Mouse (Mus musculus) ES-E14 (cell line): ENCODE data around the gene Cpne8. TPM values are rescaled to one million over a fixed set of nuclear protein-coding genes. Genes with fewer than 3 reads are reported as not detected.

Experiments used
- DNase-seq: peaks from one replicate; pipeline ENCODE4 v3.0.0-alpha.2; 2013; ENCODE audit warnings: low read depth, low spot score
- H3K27ac ChIP-seq: 2 replicates; pipeline ENCODE4 v1.5.1; 2012; ENCODE audit warnings: low read depth, mild to moderate bottlenecking, low read length, moderate library complexity, mixed read lengths; ENCODE audit not compliant: poor library complexity, insufficient read depth, severe bottlenecking
- H3K36me3 ChIP-seq: 2 replicates; pipeline ENCODE4 v1.6.1; 2012; ENCODE audit warnings: mild to moderate bottlenecking, low read length, moderate library complexity, mixed read lengths; ENCODE audit not compliant: control insufficient read depth, poor library complexity, insufficient read depth, severe bottlenecking
- H3K4me1 ChIP-seq, 2 experiments: fragments of 150-350 bp in 1 of 2; sonication (generic) in 1 of 2; 2 replicates each; pipeline ENCODE4 v1.6.1; 2012; ENCODE audit warnings: low read length in 2 of 2, mild to moderate bottlenecking in 1 of 2, mixed read lengths in 1 of 2; ENCODE audit not compliant: control insufficient read depth in 2 of 2, insufficient read depth in 2 of 2, poor library complexity in 1 of 2
- H3K4me3 ChIP-seq, 2 experiments: fragments of 150-350 bp in 1 of 2; sonication (generic) in 1 of 2; 2 replicates each; pipeline ENCODE4 v1.5.1; 2012; ENCODE audit warnings: low read length in 2 of 2, low read depth in 1 of 2, mild to moderate bottlenecking in 1 of 2, mixed read lengths in 1 of 2; ENCODE audit not compliant: insufficient read depth in 1 of 2, poor library complexity in 1 of 2, severe bottlenecking in 1 of 2
- H3K9ac ChIP-seq: 2 replicates; pipeline ENCODE4 v1.6.1; 2012; ENCODE audit warnings: low read depth, mild to moderate bottlenecking, low read length, mixed read lengths; ENCODE audit not compliant: poor library complexity, insufficient read depth, severe bottlenecking
- H3K9me3 ChIP-seq: fragments of 150-350 bp; sonication (generic); 2 replicates; pipeline ENCODE4 v1.6.1; 2012; ENCODE audit warnings: low read depth, mild to moderate bottlenecking, low read length; ENCODE audit not compliant: control insufficient read depth, insufficient read depth
- CHD2 ChIP-seq: IDR thresholded peaks from 2 replicates; pipeline ENCODE4 v1.6.1; 2014; ENCODE audit warnings: mild to moderate bottlenecking, low read depth, low read length, inconsistent platforms
- HCFC1 ChIP-seq: IDR thresholded peaks from 2 replicates; pipeline ENCODE4 v1.6.1; 2012; ENCODE audit warnings: low read length, inconsistent platforms, borderline replicate concordance; ENCODE audit not compliant: insufficient read depth
- MAFK ChIP-seq: IDR thresholded peaks from 2 replicates; pipeline ENCODE4 v1.6.1; 2014; ENCODE audit warnings: mild to moderate bottlenecking, low read depth, low read length, inconsistent platforms; ENCODE audit not compliant: insufficient read depth
- ZC3H11A ChIP-seq: IDR thresholded peaks from 2 replicates; pipeline ENCODE4 v1.6.1; 2012; ENCODE audit warnings: low read depth, mild to moderate bottlenecking, inconsistent platforms, low read length, borderline replicate concordance
- ZNF384 ChIP-seq: IDR thresholded peaks from 2 replicates; pipeline ENCODE4 v1.6.1; 2012; ENCODE audit warnings: low read depth, low read length, inconsistent platforms
- in situ Hi-C, 2 experiments: fragments of 600-800 bp; cut with MboI; formaldehyde crosslinking; loops; one replicate each; pipeline ENCODE4 v1.15.1; 2025; ENCODE audit warnings: low sequenced_read_pairs in 2 of 2, inconsistent platforms in 1 of 2; ENCODE audit not compliant: unreplicated experiment in 2 of 2
- total RNA-seq: library from RNA; depleted of rRNA; stranded (reverse); fragments of 300-350 nt; gene quantifications from 2 replicates; pipeline ENCODE4 v1.2.3, GENCODE M21; 2012

Cpne8 gene
- total RNA-seq, 1 experiment = 6.8 TPM

DNA sequence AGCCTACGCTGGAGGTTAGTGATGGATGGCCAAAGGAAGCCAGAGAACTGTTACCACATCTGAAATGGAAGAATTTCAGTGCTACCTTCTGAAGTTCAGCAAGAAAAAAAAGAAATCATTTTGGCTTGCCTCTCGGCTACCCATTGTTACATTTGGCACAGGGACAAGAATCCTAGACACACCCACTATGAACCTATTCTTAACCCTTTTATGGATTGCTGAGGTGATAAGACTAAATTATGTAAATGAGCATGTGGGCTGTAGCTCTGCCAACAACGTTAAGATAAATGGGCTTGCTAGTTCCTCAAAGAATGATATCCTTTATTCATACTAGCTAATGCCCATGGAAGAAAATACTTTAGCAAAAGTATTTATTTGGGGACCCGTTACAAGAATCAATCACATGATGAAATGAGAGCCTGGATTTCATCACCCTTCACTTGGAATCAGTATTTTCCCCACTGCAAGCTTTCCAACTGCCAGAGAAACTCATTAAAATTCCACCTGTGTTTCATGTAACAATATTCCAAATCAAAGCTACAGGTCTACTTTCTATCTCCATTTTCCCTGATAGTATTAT is 69.3 kb downstream of the Cpne8 start:
- Histone ChIP-seq H3K9ac (no peak overlapping the region), H3K36me3 (no peaks in the 10 kb centered on the region), H3K4me3 (no peak overlapping the region), H3K4me1 (peaks cover 0 to 5% of the 10 kb centered on the region in 2 experiments; a peak in 1 of 4 replicates), H3K9me3 (no peaks in the 10 kb centered on the region), H3K27ac (no peak overlapping the region)
- TF ChIP-seq ZNF384 = no peak
- TF ChIP-seq ZC3H11A = no peak
- TF ChIP-seq CHD2 = no peak
- TF ChIP-seq HCFC1 = no peak
- no peak for TF ChIP-seq MAFK
- DNase-seq = no peak
- in situ Hi-C loops = no loop called here

- Histone ChIP-seq H3K9me3 (no peaks in the 10 kb centered on the region), H3K4me3 (no peak overlapping the region), H3K36me3 (no peaks in the 10 kb centered on the region), H3K4me1 (no peaks in the 10 kb centered on the region), H3K27ac (no peak overlapping the region), H3K9ac (no peak overlapping the region)
- TF ChIP-seq MAFK = no peak
- TF ChIP-seq ZNF384 = no peak
- no peak for TF ChIP-seq ZC3H11A
- no peak for TF ChIP-seq CHD2
- TF ChIP-seq HCFC1 = no peak
- no peak for DNase-seq
- in situ Hi-C loops = no loop called here
Observed at GRCm38 (mm10) chr15:90608368-90608767, 70.9 kb downstream of the Cpne8 start.

GRCm38 (mm10) chr15:90607181-90607580 is 72.1 kb downstream of the Cpne8 start:
- no peak overlapping the region for H3K9ac ChIP-seq
- H3K27ac ChIP-seq = no peak overlapping the region
- no peak overlapping the region for H3K4me3 ChIP-seq
- in situ Hi-C loops = no loop called here
- no peak for DNase-seq
- H3K36me3 ChIP-seq = no peaks in the 10 kb centered on the region
- TF ChIP-seq ZNF384 (no peak), CHD2 (no peak), HCFC1 (no peak), MAFK (no peak), ZC3H11A (no peak)
- no peaks in the 10 kb centered on the region for H3K9me3 ChIP-seq
- H3K4me1 ChIP-seq = no peaks in the 10 kb centered on the region

DNA sequence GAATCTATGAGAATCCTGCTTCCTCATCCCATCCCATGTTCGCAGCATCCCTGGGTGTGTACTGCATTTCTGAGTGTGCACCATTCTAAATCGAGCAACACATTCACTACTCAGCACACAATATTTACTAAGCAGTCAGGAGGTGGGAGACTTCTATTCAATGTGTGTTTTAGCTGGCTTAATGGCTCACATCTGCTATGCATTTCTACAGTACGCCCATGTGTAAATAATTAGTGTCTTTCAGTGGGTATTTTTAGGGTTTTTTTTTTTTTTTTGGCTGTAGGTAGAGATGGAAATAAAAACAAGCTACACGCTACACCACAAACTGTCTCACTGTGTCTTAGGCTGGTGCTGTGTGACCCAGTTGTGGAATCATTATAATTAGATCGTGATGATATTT is 75.6 kb downstream of the Cpne8 start:
- Histone ChIP-seq H3K9me3 (no peaks in the 10 kb centered on the region), H3K4me1 (no peaks in the 10 kb centered on the region), H3K4me3 (no peak overlapping the region), H3K27ac (no peak overlapping the region), H3K36me3 (no peaks in the 10 kb centered on the region), H3K9ac (no peak overlapping the region)
- TF ChIP-seq ZC3H11A = no peak
- no peak for TF ChIP-seq MAFK
- TF ChIP-seq HCFC1 = no peak
- DNase-seq = no peak
- in situ Hi-C loops = no loop called here
